Mouse (Mus musculus): ENCODE results near the gene Btbd11.

- TF ChIP-seq CTCF (IDR thresholded peaks at IDR 0.05; ENCODE audit: extremely low read depth, insufficient read length, insufficient replicate concordance, low read depth, low read length) (no peak), POLR2A (IDR thresholded peaks at IDR 0.05; ENCODE audit: low read depth, low read length) (no peak)
These were observed 89.2 kb downstream of the Btbd11 start for GRCm38 (mm10) chr10:85475642-85476345.

Data from small intestine, adult 2 months (tissue).